Mouse (Mus musculus) cerebellum, adult 9-10 months (tissue): ENCODE measurements around the gene Nol3.
"Not testable (repeated sequence)": the region's sequence is repeated elsewhere in the genome, so short reads cannot be mapped to it uniquely, and the experiment has no call there.

Source experiments
- DNase-seq: peaks from one replicate; pipeline ENCODE4 v3.0.0; 2022

The Nol3 gene

DNA sequence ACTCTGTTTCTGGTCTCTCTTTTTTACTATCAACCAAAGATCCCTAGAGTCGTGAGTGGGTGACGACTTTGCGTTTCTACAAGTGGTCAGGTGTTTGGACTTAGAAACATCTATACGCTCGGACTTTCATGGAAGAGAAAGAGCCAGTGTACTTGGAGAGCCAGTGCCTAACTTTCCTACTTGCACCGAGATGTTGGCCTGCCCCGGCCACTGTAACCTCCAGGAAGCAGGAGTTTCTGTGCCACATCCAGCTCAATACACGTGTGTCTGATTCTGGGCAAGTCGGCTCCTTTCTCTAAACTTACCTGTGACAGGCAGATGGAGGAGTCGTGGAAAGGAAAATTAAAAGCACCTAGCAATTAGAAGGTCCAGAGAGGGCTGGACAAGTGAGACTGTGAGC is at the start of gene Nol3:
TSS of gene Nol3 (plus strand) at position 301 of the 400 bp plus-strand sequence.
- no peak for DNase-seq

DNA sequence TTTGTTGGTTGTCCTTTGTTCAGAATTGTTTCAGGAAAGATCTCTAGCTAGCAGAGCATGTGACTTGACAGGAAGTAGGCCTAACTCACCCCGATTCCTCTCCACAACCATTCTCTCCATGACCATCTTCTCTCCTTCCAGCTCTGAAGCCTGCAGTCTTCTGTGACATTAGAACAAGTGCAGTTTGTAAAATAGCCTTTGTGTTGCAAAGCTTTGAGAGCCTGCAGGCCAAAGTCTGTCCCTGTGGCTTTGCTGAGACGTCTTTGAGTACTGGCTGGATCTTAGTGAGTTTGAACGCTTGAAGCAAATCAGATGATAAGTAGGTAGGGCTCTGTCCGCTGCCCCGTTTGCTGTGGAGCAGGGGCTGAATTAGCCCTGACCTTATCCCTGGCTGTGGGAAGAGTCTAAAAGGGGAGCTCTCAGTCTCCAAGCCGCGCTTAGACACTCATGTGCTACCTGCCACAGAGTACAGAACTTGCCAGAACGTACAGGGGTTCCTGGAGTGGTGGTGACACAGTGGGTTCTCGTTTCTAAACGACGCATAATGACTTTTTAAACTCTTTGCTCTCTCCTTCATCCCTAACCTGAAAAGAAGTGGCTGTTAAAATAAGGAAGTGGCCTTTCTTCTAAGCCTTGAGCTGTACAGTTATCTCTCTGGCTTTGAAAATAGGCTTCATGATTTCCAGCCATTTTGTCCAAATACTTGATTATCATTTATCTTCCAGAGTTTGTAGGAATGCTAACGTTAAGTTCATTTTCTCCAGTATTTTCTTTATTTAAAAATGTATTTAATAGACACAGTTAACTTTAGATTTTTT is 44.2 kb upstream of the Nol3 start:
- DNase-seq, result no peak

- DNase-seq, result not testable (repeated sequence)
Measured at GRCm38 (mm10) chr8:105232321-105232693, 43.6 kb upstream of the Nol3 start.

DNA sequence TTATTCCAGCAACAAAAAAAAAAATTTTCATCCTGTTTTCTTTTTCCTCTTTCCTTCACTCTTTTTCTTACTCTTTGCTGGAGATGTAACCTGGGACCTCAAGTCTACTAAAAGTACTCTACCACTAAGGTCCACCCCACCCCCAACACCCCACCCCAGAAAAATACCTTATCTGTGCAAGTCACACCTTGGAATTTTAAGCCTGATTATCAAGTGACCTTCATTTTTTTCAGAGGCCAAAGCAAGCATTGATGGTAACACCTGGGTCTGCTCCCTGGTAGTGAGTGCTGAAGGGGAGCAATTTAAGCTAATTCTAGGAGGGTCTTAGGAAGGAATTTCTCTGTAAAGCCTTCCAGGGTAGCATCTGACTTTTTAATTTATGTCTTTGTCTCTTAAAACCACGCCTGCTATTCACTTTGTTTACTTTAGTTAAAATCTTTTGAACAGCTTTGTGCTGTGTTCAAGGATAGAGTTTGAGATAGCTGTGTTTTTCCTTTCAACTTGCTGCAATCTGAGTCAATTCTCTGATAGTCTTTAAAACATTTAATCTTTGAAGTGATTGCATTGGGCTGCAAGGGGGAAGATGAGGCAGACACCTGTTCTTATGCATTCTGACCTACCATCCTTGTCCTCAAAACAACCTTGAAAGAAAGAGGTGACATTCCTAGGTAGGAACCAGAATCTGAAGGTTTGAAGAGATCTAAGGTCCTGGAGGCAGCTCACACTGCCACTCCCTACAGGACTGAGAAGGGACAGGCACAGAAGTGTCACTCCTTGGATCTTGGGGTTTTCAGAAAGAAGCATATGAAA is 42.6 kb upstream of the Nol3 start:
- no peak for DNase-seq

- no peak for DNase-seq
Measured at GRCm38 (mm10) chr8:105235206-105235605, 40.7 kb upstream of the Nol3 start.

- DNase-seq, result no peak
Measured at GRCm38 (mm10) chr8:105237442-105238142, 38.3 kb upstream of the Nol3 start.

GRCm38 (mm10) chr8:105241016-105241415 is 34.9 kb upstream of the Nol3 start:
- no peak for DNase-seq

DNA sequence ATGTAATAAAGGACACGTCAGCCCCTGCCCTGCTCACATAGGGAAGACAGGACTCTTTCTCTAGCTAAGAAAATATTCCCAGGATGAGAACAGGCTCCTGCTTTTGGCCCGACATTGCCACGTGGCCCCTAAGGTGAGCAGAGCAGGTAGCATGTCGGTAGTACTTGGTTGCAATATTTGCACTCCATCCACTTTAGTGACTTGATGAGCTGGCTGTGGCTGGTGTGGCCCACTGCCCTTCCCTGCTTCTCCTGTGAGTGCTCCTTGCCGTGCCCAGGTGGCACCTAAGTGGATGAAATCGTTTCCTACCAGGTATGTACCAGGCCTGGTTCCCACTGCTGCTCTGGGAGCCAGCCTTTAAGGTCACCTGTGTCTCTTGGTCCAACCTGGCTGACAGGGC is 24.0 kb upstream of the Nol3 start:
- no peak for DNase-seq

- peak; percentile 23 for DNase-seq
Measured at GRCm38 (mm10) chr8:105252680-105253537, 23.0 kb upstream of the Nol3 start.

- DNase-seq, result no peak
Measured at GRCm38 (mm10) chr8:105253766-105254151, 22.2 kb upstream of the Nol3 start.

GRCm38 (mm10) chr8:105254152-105254965 is 21.6 kb upstream of the Nol3 start:
- DNase-seq, result peak; percentile 81

DNA sequence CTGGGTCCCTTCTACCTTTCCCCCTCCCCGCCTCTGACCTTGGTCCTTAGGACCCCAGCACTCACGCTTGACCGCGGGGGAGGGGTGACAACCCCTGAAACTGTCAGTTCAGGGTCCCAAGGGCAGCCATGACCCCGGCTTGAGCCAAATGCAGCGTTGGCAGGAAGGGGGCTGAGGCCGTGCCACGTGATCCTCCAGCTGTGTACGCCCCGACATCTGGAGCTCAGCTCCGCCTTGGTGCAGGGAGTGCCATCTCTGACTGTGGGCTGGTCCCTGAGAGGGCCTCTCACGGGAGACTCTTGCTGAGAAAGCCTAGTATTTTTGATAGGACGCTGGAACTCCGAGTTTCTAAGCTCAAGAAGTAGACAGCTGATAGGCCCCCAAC is 21.0 kb upstream of the Nol3 start, which contains the start of gene B3gnt9:
TSS of gene B3gnt9 (minus strand) at position 188 of the 385 bp plus-strand sequence.
- no peak for DNase-seq

- peak; percentile 17 for DNase-seq
Measured at GRCm38 (mm10) chr8:105257318-105258114, 18.4 kb upstream of the Nol3 start.

DNA sequence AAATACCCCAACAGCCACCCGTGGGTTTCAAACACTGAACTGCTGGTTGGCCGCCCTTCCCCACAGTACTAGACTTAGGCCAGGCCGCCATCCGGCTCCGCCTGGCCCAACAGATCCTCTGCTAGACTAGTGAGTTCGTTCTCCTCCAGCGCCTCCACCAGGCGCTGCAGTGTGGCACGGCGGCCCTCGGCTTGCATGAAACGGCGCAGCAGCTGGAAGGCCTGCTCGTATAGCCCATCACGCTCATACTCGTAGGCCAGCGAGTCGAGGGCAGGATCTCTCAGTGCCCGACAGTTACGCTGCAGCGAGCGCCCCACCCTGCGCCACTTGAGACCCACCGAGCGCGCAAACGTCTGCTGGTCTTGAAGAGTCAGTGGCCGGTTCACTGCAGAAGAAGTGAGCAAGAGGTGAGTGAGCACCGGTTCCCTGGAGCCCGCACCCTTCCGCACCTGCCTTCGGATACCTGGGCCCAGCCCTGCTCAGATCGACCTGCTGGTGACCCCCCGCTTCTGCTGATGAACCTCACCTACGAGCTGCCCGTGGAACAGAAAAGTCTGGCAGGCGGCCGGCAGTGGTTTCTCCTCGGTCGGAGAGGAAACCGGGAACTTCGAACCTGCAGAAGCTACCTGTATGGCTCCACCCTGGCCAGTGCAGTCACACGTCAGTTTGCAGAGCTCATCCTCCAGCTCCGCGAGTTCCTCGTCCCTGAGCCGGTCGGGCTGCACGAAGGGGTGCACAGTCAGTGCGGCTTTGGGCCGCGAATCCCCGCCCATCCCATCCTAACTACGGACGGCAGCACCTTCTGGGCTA is 16.8 kb upstream of the Nol3 start:
- DNase-seq, result peak; percentile 39

DNA sequence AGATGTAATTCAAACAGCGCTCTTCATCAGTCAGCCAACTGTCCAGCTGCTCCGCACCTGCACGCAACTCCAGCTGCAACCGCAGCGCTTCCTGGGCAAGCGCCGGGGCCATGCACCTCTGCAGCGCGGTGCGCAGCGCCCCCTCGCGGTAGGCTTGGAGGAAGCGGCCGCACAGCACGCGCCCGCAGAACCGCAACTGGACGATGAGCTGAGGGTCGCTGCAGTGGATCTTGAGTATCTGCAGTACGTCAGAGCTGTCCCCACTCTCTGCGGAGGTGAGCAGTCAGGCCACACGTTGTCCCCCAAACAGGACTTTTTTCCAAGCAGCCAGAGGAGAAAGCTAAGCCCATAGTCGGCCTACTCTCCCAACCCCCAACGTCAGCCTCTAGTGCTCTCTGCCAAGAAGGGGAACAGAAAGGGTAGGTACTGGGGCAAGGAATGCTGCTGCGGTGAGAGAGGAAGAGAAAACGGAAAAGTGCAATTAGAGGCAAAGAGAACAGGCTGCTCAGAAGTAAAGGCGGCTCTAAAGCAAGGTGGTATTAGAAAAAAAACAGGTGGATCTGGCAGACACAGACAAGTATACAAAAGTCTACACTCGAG is 16.1 kb upstream of the Nol3 start:
- peak; percentile 68 for DNase-seq

GRCm38 (mm10) chr8:105260371-105261099 is 15.4 kb upstream of the Nol3 start:
- DNase-seq, result peak; percentile 30

DNA sequence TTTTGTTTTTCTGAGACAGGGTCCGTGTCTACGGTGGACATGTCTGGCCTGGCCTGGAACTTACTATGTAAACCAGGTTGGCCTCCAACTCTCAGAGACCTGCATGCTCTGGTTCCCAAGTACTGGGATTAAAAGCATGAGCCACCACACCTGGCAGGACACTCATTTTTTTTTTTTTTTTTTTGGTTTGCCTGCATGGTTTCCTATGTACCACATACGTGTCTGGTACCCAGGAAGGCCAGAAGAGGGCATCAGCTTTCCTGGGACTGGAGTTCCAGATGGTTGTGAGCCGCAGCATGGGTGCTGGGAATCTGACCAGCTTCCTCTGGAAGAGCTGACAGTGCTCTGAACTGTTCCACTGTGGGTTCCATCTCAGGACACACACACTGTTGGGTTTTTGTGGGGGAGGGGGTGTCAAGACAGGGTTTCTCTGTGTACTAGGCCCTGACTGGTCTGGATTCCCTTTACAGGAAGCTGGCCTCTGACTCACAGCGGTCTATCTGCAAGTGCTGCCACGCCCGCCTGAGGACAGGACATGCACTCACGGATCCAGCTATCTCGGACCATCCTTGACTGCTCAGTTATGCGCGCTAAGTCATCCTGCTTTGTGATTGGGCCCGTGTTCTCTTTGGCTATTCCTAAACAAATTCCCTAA is 14.5 kb upstream of the Nol3 start:
- no peak for DNase-seq
